Mouse (Mus musculus): ENCODE measurements at regions not wholly inside any gene's neighbourhood (a gene's known extent, or its start where the extent isn't known, plus 50 kb on each side); places are given as distances from the start of the nearest gene placed in this dataset.
"Not testable (repeated sequence)": the region's sequence is repeated elsewhere in the genome, so short reads cannot be mapped to it uniquely, and the experiment has no call there.

DNA sequence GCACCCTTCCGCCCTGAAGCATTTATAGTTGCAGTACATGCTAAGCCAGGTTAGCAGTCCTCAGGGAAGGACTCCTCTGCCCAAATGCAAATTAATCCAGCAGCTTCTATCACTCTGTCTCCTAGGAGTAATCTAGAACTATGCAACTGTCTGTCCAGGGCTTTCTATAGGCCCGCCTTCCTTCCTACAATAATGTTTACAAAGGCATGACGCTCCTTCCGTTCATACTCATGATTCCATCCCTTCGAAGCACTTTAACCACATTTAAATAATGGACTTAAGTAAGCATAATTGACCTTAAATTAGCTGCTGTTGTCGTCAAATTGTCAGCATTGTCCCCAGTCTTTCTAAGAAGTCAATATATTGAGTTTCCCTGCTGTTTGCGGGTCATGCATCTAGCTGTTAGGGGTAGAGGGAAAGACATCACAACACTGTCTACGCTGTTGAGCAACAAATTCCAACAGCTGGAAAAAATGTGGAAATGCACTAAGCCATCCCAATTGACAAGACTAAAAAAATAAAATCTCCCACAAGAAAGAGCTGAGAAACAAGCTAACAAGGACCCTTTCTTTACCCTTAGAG is 166.3 kb downstream of the Iqub start:
- Histone ChIP-seq H3K9me3 (replicated peaks; ENCODE audit: control insufficient read depth, insufficient read depth, low read length, poor library complexity, severe bottlenecking) (peaks cover 19% of the 10 kb centered on the region), H3K27me3 (ENCODE audit: control insufficient read depth, insufficient read depth, low read length, poor library complexity, severe bottlenecking) (no peaks in the 10 kb centered on the region), H3K36me3 (ENCODE audit: control insufficient read depth, insufficient read depth, low read length, poor library complexity, severe bottlenecking) (no peaks in the 10 kb centered on the region), H3K9ac (ENCODE audit: low read depth, poor library complexity, severe bottlenecking) (no peak overlapping the region), H3K27ac (ENCODE audit: insufficient read depth, low read length) (no peak overlapping the region), H3K4me1 (ENCODE audit: control insufficient read depth, insufficient read depth, low read length) (no peaks in the 10 kb centered on the region), H3K4me3 (ENCODE audit: low read depth, low read length) (no peak overlapping the region)
- no peak for TF ChIP-seq POLR2A (IDR thresholded peaks at IDR 0.05; ENCODE audit: insufficient read depth, low read length)
- no peak for TF ChIP-seq CTCF (IDR thresholded peaks at IDR 0.05; ENCODE audit: low read depth, low read length)
- TF ChIP-seq EP300 (IDR thresholded peaks at IDR 0.05; ENCODE audit: insufficient read depth, low read depth, low read length): no peak

DNA sequence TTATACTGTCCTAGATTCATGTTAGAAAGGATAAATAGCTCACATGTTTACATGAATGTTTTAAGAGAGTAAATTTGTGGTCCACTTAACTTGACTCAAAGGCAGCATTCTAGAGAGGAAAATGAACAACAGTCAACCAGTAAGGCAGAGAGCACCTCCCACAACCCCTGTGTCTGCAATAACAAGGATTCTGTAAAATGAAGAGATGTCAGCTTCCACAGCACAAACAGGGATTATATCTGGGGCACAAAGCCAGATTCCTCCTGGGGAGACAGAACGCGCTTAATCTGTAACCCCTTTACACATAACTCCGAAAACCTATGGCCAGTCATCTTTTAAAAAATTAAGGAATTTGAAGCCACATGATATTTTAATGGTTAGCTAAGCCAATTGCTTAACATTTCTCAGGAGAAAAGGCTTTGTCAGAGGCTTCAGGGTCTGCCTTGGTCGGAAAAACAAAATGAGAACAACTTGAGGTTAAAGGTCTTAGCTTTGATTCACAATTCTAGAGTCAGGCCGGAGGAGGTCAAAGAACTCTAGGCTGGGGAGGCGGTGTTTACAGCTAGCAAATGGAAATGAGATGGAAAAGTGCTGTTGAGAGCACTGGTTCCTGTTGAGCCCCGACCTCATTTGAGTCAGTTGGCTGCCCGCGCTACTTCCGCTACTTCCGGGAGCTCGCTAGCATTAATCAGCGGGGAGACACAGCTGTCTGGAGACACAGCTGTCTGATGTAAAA is 167.0 kb downstream of the Iqub start:
- TF ChIP-seq POLR2A (IDR thresholded peaks at IDR 0.05; ENCODE audit: insufficient read depth, low read length) (no peak), CTCF (IDR thresholded peaks at IDR 0.05; ENCODE audit: low read depth, low read length) (no peak), EP300 (IDR thresholded peaks at IDR 0.05; ENCODE audit: insufficient read depth, low read depth, low read length) (no peak)
- Histone ChIP-seq H3K9me3 (replicated peaks; ENCODE audit: control insufficient read depth, insufficient read depth, low read length, poor library complexity, severe bottlenecking) (peaks cover 25% of the 10 kb centered on the region), H3K27me3 (ENCODE audit: control insufficient read depth, insufficient read depth, low read length, poor library complexity, severe bottlenecking) (no peaks in the 10 kb centered on the region), H3K27ac (ENCODE audit: insufficient read depth, low read length) (no peak overlapping the region), H3K9ac (ENCODE audit: low read depth, poor library complexity, severe bottlenecking) (no peak overlapping the region), H3K4me1 (ENCODE audit: control insufficient read depth, insufficient read depth, low read length) (no peaks in the 10 kb centered on the region), H3K36me3 (ENCODE audit: control insufficient read depth, insufficient read depth, low read length, poor library complexity, severe bottlenecking) (no peaks in the 10 kb centered on the region), H3K4me3 (ENCODE audit: low read depth, low read length) (no peak overlapping the region)

DNA sequence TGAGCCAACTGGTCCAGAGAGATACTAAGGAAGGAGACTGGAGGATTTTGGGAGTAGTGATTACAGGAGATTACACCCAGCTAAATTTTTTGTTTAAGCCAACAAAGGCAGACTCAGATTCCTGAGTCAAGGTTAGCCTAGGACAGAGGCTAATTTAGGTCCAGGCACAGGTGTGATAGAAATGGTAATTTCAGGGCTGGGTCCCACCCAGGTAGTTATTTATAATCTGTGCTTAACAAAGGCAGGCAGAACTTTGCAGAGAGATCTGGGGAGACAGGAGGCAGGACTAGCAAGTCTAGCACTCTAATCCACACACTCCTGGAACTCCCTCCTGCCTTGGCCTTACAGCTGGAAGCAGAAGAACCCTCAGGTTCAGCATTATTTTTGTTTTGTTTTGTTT is 172.4 kb downstream of the Iqub start:
- TF ChIP-seq EP300 (IDR thresholded peaks at IDR 0.05; ENCODE audit: insufficient read depth, low read depth, low read length) (no peak), POLR2A (IDR thresholded peaks at IDR 0.05; ENCODE audit: insufficient read depth, low read length) (no peak), CTCF (IDR thresholded peaks at IDR 0.05; ENCODE audit: low read depth, low read length) (no peak)
- H3K9ac ChIP-seq (ENCODE audit: low read depth, poor library complexity, severe bottlenecking): no peak overlapping the region
- peaks cover 45% of the 10 kb centered on the region for H3K9me3 ChIP-seq (replicated peaks; ENCODE audit: control insufficient read depth, insufficient read depth, low read length, poor library complexity, severe bottlenecking)
- H3K27ac ChIP-seq (ENCODE audit: insufficient read depth, low read length): peak overlapping the region; percentile 83
- no peaks in the 10 kb centered on the region for H3K36me3 ChIP-seq (ENCODE audit: control insufficient read depth, insufficient read depth, low read length, poor library complexity, severe bottlenecking)
- H3K4me3 ChIP-seq (ENCODE audit: low read depth, low read length): no peak overlapping the region
- no peaks in the 10 kb centered on the region for H3K4me1 ChIP-seq (ENCODE audit: control insufficient read depth, insufficient read depth, low read length)
- H3K27me3 ChIP-seq (ENCODE audit: control insufficient read depth, insufficient read depth, low read length, poor library complexity, severe bottlenecking): no peaks in the 10 kb centered on the region

DNA sequence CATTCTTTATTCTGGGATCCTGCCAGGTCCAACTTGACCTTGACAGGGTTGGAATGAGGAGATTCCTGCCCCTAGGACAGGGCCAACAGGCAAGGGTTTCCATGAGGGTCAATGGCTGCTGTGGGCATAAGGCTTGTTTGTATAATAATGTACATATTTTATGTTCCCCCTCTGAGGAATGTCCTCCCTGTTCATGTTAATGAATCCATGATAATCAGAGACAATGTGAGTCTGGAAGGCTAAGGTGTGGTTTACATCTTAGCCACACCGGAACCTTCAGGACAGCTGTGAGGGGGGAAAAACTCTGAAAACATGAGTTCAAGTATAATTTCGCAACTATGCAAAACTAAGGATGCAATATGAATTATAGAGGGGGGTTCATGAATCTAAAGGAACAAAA is 172.8 kb downstream of the Iqub start:
- TF ChIP-seq POLR2A (IDR thresholded peaks at IDR 0.05; ENCODE audit: insufficient read depth, low read length) (no peak), EP300 (IDR thresholded peaks at IDR 0.05; ENCODE audit: insufficient read depth, low read depth, low read length) (no peak), CTCF (IDR thresholded peaks at IDR 0.05; ENCODE audit: low read depth, low read length) (no peak)
- Histone ChIP-seq H3K27me3 (ENCODE audit: control insufficient read depth, insufficient read depth, low read length, poor library complexity, severe bottlenecking) (no peaks in the 10 kb centered on the region), H3K9me3 (replicated peaks; ENCODE audit: control insufficient read depth, insufficient read depth, low read length, poor library complexity, severe bottlenecking) (peaks cover 45% of the 10 kb centered on the region), H3K4me1 (ENCODE audit: control insufficient read depth, insufficient read depth, low read length) (no peaks in the 10 kb centered on the region), H3K27ac (ENCODE audit: insufficient read depth, low read length) (peak overlapping the region; percentile 83), H3K4me3 (ENCODE audit: low read depth, low read length) (no peak overlapping the region), H3K9ac (ENCODE audit: low read depth, poor library complexity, severe bottlenecking) (no peak overlapping the region), H3K36me3 (ENCODE audit: control insufficient read depth, insufficient read depth, low read length, poor library complexity, severe bottlenecking) (no peaks in the 10 kb centered on the region)

DNA sequence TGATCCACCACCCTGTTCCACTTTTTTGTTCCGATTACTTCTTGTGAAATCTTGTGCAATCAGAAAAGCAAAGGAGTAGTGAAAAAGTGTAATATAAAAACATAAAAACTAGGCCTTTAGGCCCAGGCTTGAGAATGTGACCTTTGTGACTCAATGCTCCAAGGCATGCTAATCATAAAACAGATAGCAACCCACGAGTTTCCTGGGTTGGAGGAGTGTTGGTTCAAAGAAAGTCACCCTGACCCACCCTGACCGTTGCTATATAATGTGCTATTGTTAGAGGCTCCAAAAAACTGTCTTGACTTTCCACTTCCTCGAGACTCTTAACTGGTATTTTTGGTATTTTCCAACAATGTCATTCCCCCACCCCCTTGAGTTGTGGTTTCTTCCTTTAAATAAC is 172.2 kb upstream of the Slc13a1 start:
- not testable (repeated sequence) for H3K4me1 ChIP-seq (ENCODE audit: control insufficient read depth, insufficient read depth, low read length); H3K27me3 ChIP-seq (ENCODE audit: control insufficient read depth, insufficient read depth, low read length, poor library complexity, severe bottlenecking); H3K4me3 ChIP-seq (ENCODE audit: low read depth, low read length); H3K36me3 ChIP-seq (ENCODE audit: control insufficient read depth, insufficient read depth, low read length, poor library complexity, severe bottlenecking); H3K27ac ChIP-seq (ENCODE audit: insufficient read depth, low read length); H3K9ac ChIP-seq (ENCODE audit: low read depth, poor library complexity, severe bottlenecking)
- H3K9me3 ChIP-seq (replicated peaks; ENCODE audit: control insufficient read depth, insufficient read depth, low read length, poor library complexity, severe bottlenecking): peaks cover 40% of the 10 kb centered on the region

DNA sequence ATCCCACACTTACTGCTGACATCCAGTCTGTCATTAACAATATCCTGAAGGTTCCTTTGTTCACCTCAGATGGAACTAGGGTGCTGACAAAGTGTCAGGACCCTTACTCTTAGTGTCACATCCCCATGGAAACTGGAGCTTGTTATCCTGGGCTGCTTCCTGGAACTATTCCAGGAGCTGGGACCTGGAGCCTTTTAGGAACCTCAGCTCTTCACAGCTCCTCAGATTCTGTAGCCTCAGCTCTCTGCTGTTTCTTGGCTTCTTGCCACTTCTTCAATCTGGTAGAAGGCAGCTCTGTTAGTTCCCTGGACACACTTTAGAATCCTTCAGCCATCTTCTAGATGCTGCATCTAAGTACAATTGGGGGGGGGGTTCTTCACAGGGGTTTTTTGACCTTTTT is 157.3 kb upstream of the Slc13a1 start:
- H3K9me3 ChIP-seq (replicated peaks; ENCODE audit: control insufficient read depth, insufficient read depth, low read length, poor library complexity, severe bottlenecking): no peaks in the 10 kb centered on the region
- TF ChIP-seq CTCF (IDR thresholded peaks at IDR 0.05; ENCODE audit: low read depth, low read length): no peak
- TF ChIP-seq EP300 (IDR thresholded peaks at IDR 0.05; ENCODE audit: insufficient read depth, low read depth, low read length): no peak
- TF ChIP-seq POLR2A (IDR thresholded peaks at IDR 0.05; ENCODE audit: insufficient read depth, low read length): no peak
- H3K27me3 ChIP-seq (ENCODE audit: control insufficient read depth, insufficient read depth, low read length, poor library complexity, severe bottlenecking): no peaks in the 10 kb centered on the region
- no peak overlapping the region for H3K27ac ChIP-seq (ENCODE audit: insufficient read depth, low read length)
- H3K9ac ChIP-seq (ENCODE audit: low read depth, poor library complexity, severe bottlenecking): no peak overlapping the region
- no peaks in the 10 kb centered on the region for H3K4me1 ChIP-seq (ENCODE audit: control insufficient read depth, insufficient read depth, low read length)
- H3K4me3 ChIP-seq (ENCODE audit: low read depth, low read length): no peak overlapping the region
- H3K36me3 ChIP-seq (ENCODE audit: control insufficient read depth, insufficient read depth, low read length, poor library complexity, severe bottlenecking): no peaks in the 10 kb centered on the region
